Mouse (Mus musculus): Measurements from ENCODE around the gene Sh3bgrl2. TPM values are rescaled to one million over a fixed set of nuclear protein-coding genes. Genes with fewer than 3 reads are reported as not detected.
A peak's percentile ranks its signal among the peaks of the same experiment; 100 is the strongest.

Sh3bgrl2 gene
- polyA plus RNA-seq, 1 experiment = 23.1 TPM

DNA sequence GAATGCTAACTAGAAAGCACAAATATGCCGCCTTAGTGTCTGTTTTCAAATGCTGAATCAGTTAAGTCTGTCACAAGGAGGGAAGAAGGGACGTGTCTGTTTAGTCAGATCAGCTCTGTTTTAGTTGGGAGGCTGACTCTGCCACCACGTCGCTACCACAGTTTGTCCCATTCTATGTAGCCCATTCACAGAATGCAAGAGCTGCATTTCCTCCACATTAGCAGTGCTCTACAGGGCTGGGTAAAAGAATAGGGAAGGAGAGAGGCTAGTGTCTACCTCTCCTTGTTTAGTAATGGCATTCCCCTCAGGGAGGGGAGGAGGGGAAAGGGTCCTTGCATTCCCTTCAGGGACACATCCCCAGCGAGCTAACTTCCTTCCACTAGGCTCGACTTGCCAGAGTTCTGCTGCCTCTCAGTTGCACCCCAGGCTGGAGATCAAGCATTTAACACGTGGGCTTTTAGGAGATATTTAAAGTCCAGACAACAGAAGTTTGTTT, 68.5 kb downstream of the Sh3bgrl2 start:
- H3K27me3 ChIP-seq (ENCODE audit: control insufficient read depth, insufficient read depth, low read length, poor library complexity, severe bottlenecking) = no peaks in the 10 kb centered on the region
- no peaks in the 10 kb centered on the region for H3K36me3 ChIP-seq (ENCODE audit: control insufficient read depth, insufficient read depth, low read length, poor library complexity, severe bottlenecking)
- peaks cover 1% of the 10 kb centered on the region for H3K4me1 ChIP-seq (ENCODE audit: control insufficient read depth, insufficient read depth, low read length)
- no peak overlapping the region for H3K4me3 ChIP-seq (ENCODE audit: low read depth, low read length)
- no peak for TF ChIP-seq EP300 (IDR thresholded peaks at IDR 0.05; ENCODE audit: insufficient read depth, low read depth, low read length)
- no peak for TF ChIP-seq POLR2A (IDR thresholded peaks at IDR 0.05; ENCODE audit: insufficient read depth, low read length)
- no peak for TF ChIP-seq CTCF (IDR thresholded peaks at IDR 0.05; ENCODE audit: low read depth, low read length)
- peak overlapping the region; percentile 20; the same call in 1 of the 2 replicates for H3K27ac ChIP-seq (ENCODE audit: insufficient read depth, low read length)
- no peaks in the 10 kb centered on the region for H3K9me3 ChIP-seq (replicated peaks; ENCODE audit: control insufficient read depth, insufficient read depth, low read length, poor library complexity, severe bottlenecking)
- no peak overlapping the region for H3K9ac ChIP-seq (ENCODE audit: low read depth, poor library complexity, severe bottlenecking)

DNA sequence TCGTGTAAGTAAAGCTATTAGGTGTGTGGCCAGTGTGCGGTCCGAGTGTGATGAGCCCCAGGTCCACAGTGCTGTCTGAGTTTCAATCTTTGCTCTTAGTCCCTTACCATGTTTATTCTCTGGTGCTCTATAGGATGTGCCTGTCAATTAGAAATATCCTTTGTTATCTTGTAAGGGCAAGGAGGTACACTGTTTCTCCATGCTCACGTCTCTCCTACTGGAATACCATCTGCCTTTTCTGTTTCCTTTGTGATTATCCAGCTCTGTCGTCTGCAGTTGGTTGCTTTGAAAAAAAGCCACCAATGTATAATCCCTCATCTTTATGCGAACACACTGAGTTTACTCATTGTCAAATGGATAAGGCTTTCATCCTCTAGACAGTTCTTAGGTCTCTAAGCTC, 75.3 kb downstream of the Sh3bgrl2 start:
- Histone ChIP-seq H3K9ac (ENCODE audit: low read depth, poor library complexity, severe bottlenecking) (no peak overlapping the region), H3K27me3 (ENCODE audit: control insufficient read depth, insufficient read depth, low read length, poor library complexity, severe bottlenecking) (no peaks in the 10 kb centered on the region), H3K27ac (ENCODE audit: insufficient read depth, low read length) (no peak overlapping the region), H3K9me3 (replicated peaks; ENCODE audit: control insufficient read depth, insufficient read depth, low read length, poor library complexity, severe bottlenecking) (no peaks in the 10 kb centered on the region), H3K4me3 (ENCODE audit: low read depth, low read length) (no peak overlapping the region), H3K36me3 (ENCODE audit: control insufficient read depth, insufficient read depth, low read length, poor library complexity, severe bottlenecking) (no peaks in the 10 kb centered on the region), H3K4me1 (ENCODE audit: control insufficient read depth, insufficient read depth, low read length) (no peaks in the 10 kb centered on the region)
- no peak for TF ChIP-seq EP300 (IDR thresholded peaks at IDR 0.05; ENCODE audit: insufficient read depth, low read depth, low read length)
- no peak for TF ChIP-seq POLR2A (IDR thresholded peaks at IDR 0.05; ENCODE audit: insufficient read depth, low read length)
- TF ChIP-seq CTCF (IDR thresholded peaks at IDR 0.05; ENCODE audit: low read depth, low read length) = no peak

DNA sequence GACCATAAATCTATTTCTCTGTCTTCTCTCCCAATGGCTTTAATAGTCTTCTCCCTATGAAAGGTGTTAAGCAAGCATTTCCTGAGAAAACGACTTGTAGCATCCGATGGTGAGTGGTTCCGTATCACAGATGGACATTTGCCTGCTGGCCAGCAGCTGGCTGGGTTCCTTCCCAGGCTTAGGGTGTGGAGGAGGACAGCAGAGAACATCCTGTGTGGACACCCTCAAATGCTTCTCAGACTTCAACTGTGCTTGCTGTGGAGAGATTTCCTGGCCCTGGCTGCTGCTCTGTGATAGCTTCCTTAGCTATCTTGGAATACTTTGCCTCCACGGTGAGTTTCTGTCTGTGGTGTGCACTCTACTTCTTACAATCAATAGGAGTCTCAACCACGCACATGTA, 76.1 kb downstream of the Sh3bgrl2 start:
- Histone ChIP-seq H3K27ac (ENCODE audit: insufficient read depth, low read length) (no peak overlapping the region), H3K36me3 (ENCODE audit: control insufficient read depth, insufficient read depth, low read length, poor library complexity, severe bottlenecking) (no peaks in the 10 kb centered on the region), H3K4me1 (ENCODE audit: control insufficient read depth, insufficient read depth, low read length) (peaks cover 2% of the 10 kb centered on the region), H3K27me3 (ENCODE audit: control insufficient read depth, insufficient read depth, low read length, poor library complexity, severe bottlenecking) (no peaks in the 10 kb centered on the region), H3K9me3 (replicated peaks; ENCODE audit: control insufficient read depth, insufficient read depth, low read length, poor library complexity, severe bottlenecking) (no peaks in the 10 kb centered on the region), H3K4me3 (ENCODE audit: low read depth, low read length) (no peak overlapping the region), H3K9ac (ENCODE audit: low read depth, poor library complexity, severe bottlenecking) (no peak overlapping the region)
- TF ChIP-seq CTCF (IDR thresholded peaks at IDR 0.05; ENCODE audit: low read depth, low read length) (no peak), POLR2A (IDR thresholded peaks at IDR 0.05; ENCODE audit: insufficient read depth, low read length) (no peak), EP300 (IDR thresholded peaks at IDR 0.05; ENCODE audit: insufficient read depth, low read depth, low read length) (no peak)

DNA sequence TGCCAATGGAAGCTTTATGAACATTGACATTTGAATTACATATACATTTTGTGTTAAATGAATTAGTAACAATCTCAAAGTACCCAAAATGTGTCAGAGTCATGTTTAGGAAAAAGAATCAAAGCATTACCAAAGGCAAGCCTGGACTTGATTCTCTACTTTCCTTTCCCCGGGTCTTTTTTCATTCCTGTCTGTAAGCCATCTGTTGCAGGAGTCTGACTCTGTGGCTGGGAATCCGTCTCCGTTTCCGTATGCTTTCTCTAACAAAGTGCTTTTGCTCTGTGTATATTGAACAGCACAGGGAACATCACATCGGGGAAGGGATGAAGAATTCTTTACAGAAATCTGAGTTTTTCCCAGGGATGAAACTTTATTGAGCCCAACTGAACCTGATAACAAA, 77.0 kb downstream of the Sh3bgrl2 start:
- Histone ChIP-seq H3K9ac (ENCODE audit: low read depth, poor library complexity, severe bottlenecking) (no peak overlapping the region), H3K4me1 (ENCODE audit: control insufficient read depth, insufficient read depth, low read length) (peaks cover 2% of the 10 kb centered on the region), H3K4me3 (ENCODE audit: low read depth, low read length) (no peak overlapping the region), H3K27ac (ENCODE audit: insufficient read depth, low read length) (no peak overlapping the region), H3K27me3 (ENCODE audit: control insufficient read depth, insufficient read depth, low read length, poor library complexity, severe bottlenecking) (no peaks in the 10 kb centered on the region), H3K36me3 (ENCODE audit: control insufficient read depth, insufficient read depth, low read length, poor library complexity, severe bottlenecking) (no peaks in the 10 kb centered on the region), H3K9me3 (replicated peaks; ENCODE audit: control insufficient read depth, insufficient read depth, low read length, poor library complexity, severe bottlenecking) (no peaks in the 10 kb centered on the region)
- TF ChIP-seq POLR2A (IDR thresholded peaks at IDR 0.05; ENCODE audit: insufficient read depth, low read length) = no peak
- TF ChIP-seq CTCF (IDR thresholded peaks at IDR 0.05; ENCODE audit: low read depth, low read length) = no peak
- TF ChIP-seq EP300 (IDR thresholded peaks at IDR 0.05; ENCODE audit: insufficient read depth, low read depth, low read length) = no peak

DNA sequence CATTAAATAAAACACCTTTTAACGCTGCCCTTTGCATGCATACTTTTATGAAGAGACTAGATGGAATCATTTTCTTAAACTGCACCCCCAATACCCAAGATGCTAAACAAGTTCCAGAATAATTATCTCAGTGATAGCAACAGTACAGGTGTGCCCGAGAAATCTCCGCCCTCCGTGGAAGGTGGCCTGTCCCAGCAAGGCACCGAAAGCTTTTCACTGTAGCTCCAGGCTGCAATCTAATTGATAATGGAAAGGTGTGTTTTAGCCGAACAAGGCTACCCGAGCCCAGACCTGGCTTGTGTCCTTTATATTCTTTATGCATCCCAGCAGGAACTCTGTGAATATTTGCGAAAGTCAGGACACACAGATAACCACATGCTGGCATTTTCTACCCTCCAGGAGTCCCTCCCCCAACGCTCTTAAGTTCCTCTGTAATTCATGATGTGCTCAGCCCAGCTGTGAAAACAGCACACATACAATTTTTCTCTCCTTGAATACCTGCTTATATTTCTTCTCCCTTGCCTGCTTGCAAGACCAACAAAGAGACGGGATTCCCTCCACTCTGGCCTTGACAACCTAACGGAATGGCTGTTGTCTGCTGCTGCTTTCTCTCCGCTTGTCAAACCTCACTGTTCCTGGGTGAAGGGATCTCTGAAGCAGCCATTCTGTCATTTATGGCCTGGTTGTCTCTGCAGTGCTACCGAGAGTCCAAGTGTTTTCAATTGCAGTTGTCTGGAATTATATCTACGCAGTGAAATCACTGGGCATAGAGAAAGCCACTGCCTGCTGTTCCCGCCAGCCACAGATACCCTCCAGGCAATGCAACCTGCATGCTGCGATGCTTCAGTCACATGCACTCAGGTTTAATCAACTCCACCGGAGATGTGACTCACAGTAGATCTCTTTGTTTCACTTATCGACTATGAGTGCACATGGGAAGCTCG, 80.8 kb downstream of the Sh3bgrl2 start:
- no peak for TF ChIP-seq EP300 (IDR thresholded peaks at IDR 0.05; ENCODE audit: insufficient read depth, low read depth, low read length)
- TF ChIP-seq CTCF (IDR thresholded peaks at IDR 0.05; ENCODE audit: low read depth, low read length) = no peak
- no peak for TF ChIP-seq POLR2A (IDR thresholded peaks at IDR 0.05; ENCODE audit: insufficient read depth, low read length)
- no peaks in the 10 kb centered on the region for H3K9me3 ChIP-seq (replicated peaks; ENCODE audit: control insufficient read depth, insufficient read depth, low read length, poor library complexity, severe bottlenecking)
- H3K36me3 ChIP-seq (ENCODE audit: control insufficient read depth, insufficient read depth, low read length, poor library complexity, severe bottlenecking) = no peaks in the 10 kb centered on the region
- no peak overlapping the region for H3K9ac ChIP-seq (ENCODE audit: low read depth, poor library complexity, severe bottlenecking)
- H3K27ac ChIP-seq (ENCODE audit: insufficient read depth, low read length) = no peak overlapping the region
- H3K4me1 ChIP-seq (ENCODE audit: control insufficient read depth, insufficient read depth, low read length) = peaks cover 2% of the 10 kb centered on the region
- H3K4me3 ChIP-seq (ENCODE audit: low read depth, low read length) = no peak overlapping the region
- no peaks in the 10 kb centered on the region; the same call in 1 of the 2 replicates for H3K27me3 ChIP-seq (ENCODE audit: control insufficient read depth, insufficient read depth, low read length, poor library complexity, severe bottlenecking)

DNA sequence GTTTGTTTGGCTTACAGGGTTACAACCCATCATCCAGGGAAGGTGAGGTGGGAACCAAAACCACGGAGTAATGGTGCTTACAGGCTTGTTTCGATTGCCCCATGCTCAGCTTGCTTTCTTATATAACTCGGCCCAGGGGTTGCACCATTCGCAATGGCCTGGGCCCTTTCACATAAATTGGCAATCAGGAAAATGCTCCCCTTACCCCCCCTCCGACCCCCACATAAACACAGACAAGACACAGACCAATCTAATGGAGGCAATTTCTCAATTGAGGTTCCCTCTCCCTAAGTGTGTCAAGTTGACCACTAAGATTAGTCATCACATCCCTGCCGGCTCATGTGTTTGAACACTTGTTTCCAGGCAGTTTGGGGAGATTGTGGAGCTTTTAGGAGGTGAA, 82.2 kb downstream of the Sh3bgrl2 start:
- H3K9ac ChIP-seq (ENCODE audit: low read depth, poor library complexity, severe bottlenecking) = no peak overlapping the region
- no peak overlapping the region for H3K27ac ChIP-seq (ENCODE audit: insufficient read depth, low read length)
- H3K4me3 ChIP-seq (ENCODE audit: low read depth, low read length) = no peak overlapping the region
- H3K9me3 ChIP-seq (replicated peaks; ENCODE audit: control insufficient read depth, insufficient read depth, low read length, poor library complexity, severe bottlenecking) = no peaks in the 10 kb centered on the region
- H3K4me1 ChIP-seq (ENCODE audit: control insufficient read depth, insufficient read depth, low read length) = peaks cover 2% of the 10 kb centered on the region
- TF ChIP-seq POLR2A (IDR thresholded peaks at IDR 0.05; ENCODE audit: insufficient read depth, low read length) (no peak), CTCF (IDR thresholded peaks at IDR 0.05; ENCODE audit: low read depth, low read length) (no peak), EP300 (IDR thresholded peaks at IDR 0.05; ENCODE audit: insufficient read depth, low read depth, low read length) (no peak)
- H3K36me3 ChIP-seq (ENCODE audit: control insufficient read depth, insufficient read depth, low read length, poor library complexity, severe bottlenecking) = no peaks in the 10 kb centered on the region
- H3K27me3 ChIP-seq (ENCODE audit: control insufficient read depth, insufficient read depth, low read length, poor library complexity, severe bottlenecking) = no peaks in the 10 kb centered on the region; the same call in 1 of the 2 replicates

Measured in ES-Bruce4 (cell line).